Mouse (Mus musculus) ZHBTc4 (cell line): ENCODE data around the gene Hspa12a.

Experiments
- DNase-seq: peaks from one replicate; pipeline ENCODE4 v3.0.0-alpha.2; 2011; ENCODE audit warnings: low read depth, low spot score

The Hspa12a gene

DNA sequence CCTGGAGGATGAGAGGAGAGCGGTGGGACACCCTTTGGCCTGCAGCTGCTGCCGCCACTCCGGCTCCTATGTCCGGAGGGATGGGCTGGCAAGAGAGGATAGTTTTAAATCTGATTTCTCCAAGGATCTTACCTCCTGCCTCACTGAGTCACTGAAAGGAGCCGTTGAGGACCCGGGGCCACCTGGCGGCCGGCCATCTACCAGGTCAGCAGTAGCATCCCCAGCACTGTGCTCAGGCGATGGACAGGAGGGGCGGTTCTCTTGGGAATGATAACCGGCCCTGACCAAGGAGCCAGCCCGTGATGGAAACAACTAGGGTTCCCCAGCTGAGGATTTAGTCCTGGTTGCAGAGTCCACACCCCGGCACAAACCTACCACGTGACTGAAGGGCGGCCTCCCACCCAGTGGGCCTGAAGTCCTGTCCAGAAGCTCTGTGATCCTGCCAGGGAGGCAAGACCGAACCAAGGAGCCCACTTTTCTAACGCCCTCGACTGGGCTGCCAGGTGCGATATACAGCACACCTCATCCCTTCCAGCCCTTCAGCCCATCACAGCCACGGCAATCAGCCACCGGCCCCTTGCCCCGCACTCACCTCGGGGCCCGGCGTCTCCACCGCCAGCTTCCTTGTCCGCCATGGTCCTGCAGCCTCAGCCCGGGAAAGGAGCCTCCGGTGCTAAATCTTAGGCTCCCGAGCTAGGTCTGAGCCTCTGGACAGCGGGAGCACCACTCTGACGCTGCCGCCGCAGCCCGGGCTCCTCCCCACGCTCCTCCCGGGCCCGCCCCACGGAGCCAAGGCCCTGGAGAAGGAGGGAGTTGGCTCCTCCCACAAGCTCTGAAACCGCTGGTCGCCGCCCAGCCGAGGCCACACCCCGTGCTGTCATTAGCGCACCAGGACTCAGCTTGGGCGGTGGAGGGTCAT is 82.9 kb downstream of the Hspa12a start:
- peak; percentile 93 for DNase-seq

DNA sequence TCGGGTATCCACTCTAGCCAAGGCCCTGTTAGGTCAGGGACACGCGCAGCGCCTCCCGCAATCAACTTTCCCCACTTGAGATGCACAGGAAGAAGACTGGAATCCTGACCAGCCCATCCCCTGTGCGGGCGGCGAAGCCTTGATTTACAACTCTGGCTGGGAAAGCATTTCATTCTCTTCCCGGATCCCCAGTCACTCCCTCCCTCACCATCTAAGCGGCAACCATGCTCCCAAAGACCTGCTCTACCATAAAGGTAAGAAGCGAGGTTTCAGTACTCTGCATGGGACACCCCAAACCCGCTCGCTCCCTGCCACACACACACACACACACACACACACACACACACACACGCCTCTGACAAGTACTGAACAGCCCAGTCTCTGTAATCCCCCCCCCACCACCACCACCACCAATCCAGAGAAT is 83.6 kb downstream of the Hspa12a start:
- DNase-seq: peak; percentile 55

DNA sequence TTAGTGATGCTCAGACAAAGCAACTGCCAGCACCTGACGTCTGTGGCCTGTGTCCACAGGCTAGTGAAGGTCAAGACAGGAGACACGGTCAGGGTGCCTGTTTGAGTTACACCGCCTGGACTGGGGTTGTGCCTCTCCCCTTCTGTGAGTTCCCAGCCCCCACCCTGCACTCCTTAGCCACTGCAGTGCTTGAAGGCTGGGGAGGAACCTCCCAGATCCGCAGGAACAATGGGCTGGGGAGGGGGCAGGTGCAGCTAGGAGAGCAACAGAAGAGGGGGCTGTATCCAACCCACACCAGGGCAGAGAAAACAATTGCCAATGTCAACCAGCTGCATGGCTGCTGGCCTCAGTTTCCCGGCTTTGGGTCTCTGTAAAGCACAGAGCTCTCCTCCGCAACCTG is 84.1 kb downstream of the Hspa12a start:
- DNase-seq: peak; percentile 48

DNA sequence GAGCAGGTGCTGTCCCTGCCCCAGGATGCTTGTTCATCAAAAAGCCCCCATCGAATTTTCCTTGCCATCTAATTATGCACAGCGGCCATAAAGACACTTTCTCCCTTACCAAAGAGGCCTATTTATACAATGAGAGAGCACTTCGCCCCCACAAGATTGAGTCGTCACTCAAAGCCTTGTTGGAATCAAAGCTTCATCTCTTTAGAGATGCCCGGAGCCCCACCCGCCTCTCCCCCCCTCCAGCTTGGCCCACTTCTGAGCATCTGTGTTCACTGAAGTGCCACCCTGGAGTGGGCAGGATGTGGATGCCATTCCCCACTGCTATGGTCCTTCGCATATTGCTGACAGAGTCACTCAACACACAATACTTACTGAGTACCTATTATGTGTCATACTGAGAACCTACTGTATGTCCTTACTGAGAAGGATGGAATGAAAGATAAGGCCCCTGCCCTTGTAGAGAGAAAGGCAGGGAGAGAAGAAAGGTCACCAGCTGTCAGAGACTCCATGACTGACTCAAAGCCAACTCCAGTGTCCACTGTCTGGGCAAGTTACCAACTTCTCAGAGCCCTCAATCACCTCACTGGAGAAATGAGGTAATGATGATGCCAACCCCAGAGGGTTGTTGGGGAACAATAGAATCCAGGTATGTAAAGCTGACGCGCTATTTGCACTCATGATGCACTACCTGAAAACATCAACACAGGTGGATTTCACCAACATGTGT is 87.2 kb downstream of the Hspa12a start:
- DNase-seq: no peak

DNA sequence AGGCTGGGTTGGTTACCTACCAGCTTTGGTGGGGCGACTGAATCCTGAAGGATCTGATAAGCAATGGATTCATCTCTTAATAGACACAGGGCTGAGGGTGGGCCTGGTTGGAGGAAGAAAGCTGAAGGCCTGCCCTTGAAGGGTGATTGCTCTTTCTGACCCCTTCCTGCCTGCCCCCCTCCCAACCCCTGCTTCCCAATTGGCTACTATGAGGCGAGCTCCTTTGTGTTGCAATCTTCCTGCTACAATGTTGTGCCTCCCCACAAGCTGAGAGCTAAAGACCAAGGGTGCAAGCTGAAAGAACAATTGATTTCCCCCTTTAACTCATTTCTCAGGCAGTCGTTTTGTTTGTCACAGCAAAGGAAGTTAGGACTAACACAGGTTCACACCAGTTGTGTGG is 88.6 kb downstream of the Hspa12a start:
- DNase-seq: no peak

DNA sequence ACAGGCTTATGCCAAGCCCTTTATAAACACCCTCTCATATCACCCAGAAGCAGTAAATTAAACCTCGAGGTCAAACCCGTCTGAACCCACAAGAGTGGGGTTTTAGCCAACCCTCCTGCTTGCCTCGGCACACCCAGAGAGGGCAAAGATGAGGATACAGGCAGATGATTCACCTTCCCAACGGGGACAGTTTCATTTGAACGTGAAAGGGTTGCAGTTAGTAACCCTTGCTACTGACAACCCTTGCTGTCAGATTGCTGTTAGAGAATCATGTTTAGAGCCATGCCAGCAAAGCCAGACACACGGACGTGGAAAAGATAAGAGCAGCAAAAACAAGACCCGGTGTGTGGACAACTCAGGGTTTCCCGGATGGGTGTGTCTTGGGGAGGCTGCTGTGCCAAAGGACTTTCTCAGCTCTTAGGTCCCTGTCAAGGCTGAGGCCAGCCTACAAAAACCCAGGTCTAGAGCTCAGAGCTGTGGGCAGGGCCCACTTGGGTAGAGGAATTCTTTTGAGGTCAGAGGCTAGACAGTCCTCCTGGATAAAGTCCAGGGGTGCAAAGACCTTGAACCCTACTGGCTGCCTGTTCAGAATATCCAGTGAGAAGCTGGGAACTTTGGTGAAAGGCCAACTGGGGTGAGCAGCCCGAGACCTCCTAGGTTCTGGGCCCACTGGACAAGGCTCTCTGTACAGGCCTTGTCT is 90.3 kb downstream of the Hspa12a start:
- no peak for DNase-seq

DNA sequence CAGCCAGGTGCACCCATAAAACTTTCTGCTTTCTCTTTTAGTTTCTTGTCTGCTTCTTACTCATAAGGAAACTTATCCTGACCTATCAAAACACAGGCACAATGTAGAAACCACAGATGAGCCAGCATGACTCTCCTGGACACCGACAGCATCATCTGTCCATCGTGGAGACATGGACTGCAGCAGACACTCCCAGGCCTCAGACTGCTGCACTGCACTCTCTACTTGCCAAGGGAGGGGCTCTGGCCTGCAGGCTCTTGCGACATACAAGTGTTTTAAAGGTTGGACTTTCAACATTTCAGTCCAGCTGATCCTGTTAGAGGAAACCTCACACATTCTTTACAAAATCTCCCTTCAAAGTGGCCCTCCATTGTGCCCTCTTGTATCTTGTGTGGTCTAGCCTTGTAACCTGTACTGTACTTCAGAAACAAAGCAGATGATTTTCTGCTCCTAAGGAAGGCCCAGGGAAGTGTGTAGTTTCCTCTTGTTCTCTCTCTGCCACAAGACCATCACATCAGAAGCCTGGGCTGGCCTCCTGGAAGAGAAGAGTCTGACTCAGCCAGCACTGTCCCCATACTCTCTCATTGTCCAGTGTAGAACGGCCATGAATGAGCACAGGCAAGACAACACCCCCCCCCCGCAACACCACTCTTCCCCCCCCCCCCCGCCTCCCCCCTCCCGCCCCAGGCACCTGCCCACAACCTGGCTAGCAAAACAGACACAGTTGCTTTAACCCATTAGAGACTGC is 92.6 kb downstream of the Hspa12a start:
- DNase-seq: no peak

DNA sequence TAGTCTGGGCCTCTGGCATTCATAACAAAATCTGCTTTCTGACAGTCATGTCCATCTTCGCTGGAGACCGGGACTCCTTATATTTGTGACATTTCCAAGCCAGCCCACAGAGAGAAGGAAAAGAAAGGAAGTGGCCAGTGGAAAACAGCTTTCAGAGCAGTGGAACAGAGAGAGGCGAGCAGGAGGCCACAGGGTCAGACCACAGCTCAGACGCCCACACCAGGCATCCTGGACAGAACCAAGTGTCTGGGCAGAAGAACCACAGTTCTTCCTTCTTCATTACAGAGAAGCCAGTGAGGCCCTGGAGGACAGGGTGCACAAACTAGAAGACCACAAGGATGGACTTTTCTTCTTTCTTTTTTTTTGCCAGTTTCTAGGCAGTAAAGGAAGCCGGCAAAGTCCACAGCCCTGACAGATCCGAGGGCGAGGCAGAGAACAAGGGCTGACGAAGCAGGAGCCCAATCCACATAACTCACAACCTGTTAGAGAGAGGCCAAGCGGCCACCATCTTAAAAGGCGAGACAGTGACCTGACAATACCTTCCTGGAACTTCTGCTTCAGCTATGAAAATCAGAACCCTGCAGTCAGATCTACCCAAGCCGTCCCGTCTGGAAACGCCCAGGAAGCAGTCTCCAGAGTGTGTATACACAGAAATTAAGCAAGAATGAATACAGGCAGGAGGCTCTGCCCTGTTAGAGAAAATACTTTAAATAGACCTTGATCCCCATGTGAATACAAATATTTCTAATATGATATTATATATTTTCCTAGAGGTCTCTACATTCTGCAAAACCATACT is 93.9 kb downstream of the Hspa12a start:
- no peak for DNase-seq

DNA sequence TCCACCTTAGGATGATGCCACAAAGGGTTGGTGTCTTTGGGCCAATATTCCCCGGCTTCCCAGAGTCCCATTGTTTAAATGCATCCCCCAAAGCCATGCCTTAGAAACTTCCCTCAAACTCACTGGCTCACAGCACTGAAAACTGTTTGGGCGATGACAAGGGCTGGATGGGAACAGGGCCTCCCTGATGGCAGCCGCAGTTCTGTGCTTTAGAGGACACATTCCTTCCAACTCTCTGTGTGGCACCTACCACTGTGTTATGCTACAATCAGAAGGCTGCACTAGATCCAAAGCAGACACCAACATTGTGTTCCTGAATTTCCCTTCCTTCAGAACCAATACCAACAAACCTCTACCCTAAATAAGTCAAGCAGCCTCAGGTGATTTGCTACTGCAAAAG is 99.8 kb downstream of the Hspa12a start:
- DNase-seq: no peak

DNA sequence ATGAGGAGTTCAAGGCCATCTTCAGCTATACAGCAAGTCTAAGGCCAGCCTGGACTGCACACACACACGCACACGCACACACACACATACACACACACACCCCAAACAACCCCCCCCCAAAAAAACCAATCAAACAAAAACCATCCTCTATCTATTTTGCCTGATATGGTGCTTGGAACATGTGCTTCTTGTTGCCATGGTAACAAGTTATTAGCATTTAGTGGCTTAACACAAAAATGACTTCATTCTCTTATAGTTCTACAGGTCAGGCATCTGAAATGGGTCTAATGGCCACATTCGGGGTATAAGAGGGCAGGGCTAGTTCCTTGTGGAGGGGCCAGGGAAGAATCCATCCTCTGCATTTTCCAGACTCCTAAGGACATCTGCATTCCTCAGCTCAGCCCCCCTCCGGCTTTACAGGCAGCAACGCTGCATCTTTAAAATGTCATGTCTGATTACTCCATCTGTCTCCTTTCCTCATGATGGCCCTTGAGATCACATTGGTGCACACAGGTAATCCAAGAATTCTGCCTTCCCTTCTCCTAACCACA is 102.7 kb downstream of the Hspa12a start:
- no peak for DNase-seq

DNA sequence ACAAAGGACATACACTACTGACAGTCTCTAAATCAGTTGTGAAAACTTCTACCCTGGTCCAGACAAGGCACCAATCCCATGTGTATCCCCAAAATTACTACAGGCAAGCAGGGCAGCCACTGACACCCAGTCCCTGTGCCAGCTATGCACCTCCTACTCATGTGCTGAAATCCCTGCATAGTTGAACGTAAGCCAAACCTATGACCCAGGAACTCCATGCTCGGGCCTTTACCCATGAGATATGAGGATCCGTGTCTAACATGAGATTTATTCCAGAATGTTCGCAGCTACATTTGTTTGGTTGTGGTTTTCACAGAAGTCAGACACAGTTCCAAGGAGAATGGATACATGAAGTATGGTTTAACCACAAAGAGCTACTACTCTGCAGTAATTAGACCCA is 103.6 kb downstream of the Hspa12a start:
- DNase-seq: no peak

DNA sequence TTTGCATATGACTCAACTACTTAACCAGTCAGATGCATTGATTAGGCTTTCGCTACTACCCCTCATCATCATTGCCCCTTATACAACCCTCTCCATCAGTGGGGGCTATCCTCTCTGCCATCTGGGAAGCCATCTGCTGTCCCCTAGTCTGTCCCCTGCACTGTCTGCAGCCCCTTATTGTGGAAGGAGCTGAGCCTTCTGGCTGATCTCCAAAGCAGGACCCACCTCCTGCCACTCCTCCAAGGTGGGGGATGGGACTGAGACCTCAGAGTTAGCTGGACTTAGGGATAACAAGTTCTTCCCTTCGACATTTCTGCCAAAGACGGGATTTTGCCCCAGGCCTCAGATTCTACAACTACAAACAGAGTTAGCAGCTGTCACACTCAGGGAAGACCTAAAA is 104.1 kb downstream of the Hspa12a start:
- DNase-seq: no peak

DNA sequence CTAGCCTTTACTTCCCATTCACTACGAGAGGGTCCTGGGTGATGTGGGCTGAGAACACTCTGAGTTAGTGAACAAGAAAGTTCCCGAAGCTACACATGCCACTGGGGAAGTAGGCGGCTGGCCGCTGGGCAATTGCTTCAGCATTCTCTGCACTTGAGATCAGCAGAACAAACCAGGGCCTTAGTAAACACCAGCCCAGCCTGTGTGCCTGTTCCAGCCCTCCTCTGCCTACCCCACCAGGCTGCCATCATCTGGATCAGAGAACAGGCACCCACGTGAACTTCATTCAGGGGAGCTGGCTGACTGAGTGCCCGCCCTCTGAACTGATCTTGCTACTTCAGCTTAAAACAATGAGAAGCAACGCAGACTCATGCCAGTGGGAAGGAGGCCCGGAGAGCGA is 104.7 kb downstream of the Hspa12a start:
- no peak for DNase-seq

DNA sequence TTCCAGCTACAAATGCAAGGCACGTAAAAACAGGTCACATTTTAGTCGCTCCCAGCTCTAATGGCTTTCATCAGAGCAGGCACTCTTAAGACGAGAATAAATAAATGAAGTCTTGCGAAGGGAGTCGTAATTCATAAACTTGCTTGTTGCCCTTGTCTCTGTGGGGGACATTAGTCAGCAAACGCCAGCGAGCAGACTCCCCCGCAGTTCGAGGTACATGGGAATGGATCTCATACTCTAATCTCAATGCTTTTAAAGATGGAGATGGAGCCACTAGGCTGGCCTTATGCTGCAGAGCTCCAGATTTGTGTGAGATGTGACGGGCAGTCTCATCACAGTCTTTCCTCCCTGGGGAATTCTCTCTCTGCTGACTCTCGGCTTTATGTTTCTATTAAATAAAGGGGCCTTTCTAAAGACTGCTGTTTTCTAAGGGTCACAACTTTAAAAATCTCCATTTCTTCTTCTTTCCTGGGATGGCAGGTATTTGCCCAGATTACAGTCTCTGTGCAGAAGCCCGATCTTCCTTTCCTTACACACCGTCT is 109.7 kb downstream of the Hspa12a start:
- DNase-seq: no peak

DNA sequence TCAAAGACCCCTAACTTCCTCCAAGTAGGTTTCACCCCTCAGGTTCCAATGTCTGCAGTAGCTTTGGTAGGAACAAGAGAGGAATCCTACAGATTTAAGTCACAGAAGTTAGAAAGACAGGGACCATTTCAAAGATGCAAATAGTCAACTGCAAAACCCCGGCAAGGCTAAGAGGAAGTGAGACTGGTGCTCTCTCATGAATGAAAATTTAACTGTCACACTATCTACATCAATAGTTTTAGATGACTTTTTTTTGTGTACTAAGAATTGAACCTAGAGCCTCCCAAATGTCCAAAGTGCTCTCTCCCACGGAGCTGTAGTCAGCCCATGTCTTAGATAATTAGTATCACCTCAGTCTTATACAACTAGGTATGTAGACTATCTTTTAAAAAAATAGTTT is 110.5 kb downstream of the Hspa12a start:
- no peak for DNase-seq

DNA sequence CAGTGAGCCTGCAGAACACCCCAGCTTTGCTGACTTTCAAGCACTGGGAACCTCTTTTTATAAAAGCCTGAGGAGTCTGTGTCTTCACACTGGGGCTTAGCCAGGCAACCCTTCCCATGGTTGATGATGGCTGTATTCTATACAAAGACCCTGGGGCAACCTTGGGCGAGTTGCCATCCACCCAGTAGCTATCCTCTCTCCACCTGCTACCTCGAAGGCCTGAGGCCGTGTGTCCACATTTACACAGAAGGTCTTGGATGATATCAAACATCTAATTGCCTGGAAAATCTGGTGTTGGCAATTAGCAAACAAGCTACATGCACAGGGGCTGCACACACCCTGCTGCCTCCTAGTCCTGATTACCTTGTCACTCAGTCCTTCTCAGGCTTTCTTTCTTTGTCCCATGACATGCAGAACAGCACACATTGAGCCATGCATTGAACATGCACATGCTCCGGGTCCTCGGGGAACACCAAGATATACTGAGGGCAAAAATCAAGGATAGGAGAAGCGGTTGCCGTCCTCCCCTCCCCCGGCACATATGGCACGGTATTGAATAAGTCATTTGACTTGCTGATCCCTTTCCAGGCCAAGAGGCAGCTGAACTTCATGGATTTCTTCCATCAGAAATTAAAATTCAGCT is 112.1 kb downstream of the Hspa12a start:
- DNase-seq: no peak

DNA sequence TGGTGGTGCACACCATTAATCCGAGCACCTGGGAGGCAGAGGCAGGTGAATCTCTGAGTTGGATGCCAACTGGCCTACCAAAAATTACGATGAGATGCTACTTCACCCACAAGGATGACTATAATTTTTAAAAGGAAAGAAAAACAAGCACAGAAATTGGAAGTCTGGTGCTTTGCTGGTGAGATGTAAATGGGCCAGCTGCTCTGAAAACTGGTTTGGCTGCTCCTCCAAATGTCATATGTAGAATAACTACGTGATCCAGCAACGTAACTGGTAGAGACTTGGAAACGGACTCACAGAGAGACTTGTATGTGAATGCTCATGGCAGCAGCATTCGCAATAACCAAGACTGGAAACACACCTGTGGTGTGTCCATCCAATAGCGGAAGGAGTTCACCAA is 113.3 kb downstream of the Hspa12a start:
- no peak for DNase-seq

DNA sequence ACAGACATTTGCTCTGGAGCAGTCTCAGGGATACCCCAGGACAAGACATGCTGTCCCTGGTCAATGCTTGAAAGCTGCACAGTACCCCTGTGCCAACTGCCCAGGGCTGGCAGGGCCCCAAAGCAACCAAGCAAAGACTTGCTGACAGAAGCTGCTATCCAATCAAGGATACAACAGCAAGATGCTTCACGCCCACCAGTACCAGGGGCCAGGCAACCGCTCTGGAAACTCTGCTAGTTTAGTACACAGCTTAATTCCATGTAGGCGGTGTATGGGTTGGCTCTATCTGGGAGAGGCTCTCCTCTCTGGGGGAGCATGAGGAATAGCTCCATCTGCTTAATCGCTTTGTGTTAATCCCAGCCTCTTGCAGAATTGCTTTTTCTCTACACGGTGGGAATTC is 113.9 kb downstream of the Hspa12a start:
- DNase-seq: no peak

DNA sequence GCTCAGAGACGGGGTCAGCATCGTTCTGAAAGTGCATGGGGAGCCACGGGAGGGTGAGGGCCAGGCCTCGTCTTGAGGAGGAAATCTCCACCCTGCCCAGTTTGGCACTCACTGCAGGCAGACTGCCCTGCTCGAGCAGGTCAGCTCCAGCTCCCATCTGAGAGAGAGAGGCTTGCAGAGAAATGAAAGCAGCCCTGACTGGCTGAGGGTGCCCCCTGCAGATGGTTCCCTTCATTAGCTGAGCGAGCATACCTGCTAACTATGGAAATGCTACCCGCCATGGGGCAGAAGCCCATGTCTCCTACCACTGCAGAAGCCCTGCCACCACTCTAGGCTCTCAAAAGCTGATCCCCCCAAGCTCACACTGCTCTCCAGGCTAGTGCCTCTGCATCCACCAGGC is 115.8 kb downstream of the Hspa12a start:
- DNase-seq: no peak

DNA sequence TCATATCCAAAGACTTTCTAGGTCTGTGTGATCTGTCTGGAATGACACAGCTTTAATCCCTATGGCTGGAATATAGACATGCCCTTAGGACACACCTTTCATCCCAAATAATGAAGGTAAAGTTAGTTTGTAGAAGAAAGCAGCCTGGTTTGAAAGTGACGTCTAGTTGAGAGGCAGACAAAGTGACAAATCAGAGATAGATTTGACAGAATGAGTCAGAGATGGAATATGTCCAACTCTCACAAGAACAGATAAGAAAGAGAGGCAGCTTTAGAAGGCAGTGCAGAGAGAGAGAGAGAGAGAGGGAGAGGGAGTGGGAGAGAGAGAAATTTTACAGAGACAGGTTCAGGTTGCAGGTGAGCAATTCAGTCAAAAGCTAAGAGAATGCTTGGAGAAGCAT is 119.1 kb downstream of the Hspa12a start:
- no peak for DNase-seq
